Mouse (Mus musculus) telencephalon, adult 2 months (tissue): ENCODE measurements around the gene Wdfy3.
"Not testable (repeated sequence)": the region's sequence is repeated elsewhere in the genome, so short reads cannot be mapped to it uniquely, and the experiment has no call there.

Experiments
- DNase-seq: peaks from one replicate; pipeline ENCODE4 v3.0.0-alpha.2; 2011; ENCODE audit warnings: low read depth, low spot score

The Wdfy3 gene

GRCm38 (mm10) chr5:101891694-101892416 lies 177.9 kb downstream of the Wdfy3 start:
- no peak for DNase-seq

- no peak for DNase-seq
These were observed 181.7 kb downstream of the Wdfy3 start for GRCm38 (mm10) chr5:101887989-101888388.

DNA sequence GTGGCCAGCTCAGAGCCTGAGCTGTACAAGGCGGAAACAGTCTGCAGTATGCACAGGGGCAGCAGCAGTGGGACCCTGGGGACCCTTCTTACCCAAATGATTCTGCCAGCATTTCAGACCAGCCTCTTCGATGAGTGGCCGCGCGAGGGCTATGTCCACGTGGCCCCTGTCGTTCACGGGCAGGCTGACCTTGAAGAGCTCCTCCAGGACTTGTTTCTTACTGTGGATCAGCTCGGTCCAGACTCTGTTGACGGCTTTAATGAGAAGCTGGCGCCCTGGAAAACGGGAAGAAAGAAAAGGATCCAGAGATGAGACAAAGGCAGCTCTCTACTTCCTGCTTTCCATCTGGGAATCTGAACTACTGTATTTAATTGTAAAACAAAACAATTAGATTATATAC lies 184.7 kb downstream of the Wdfy3 start:
- DNase-seq = no peak

DNA sequence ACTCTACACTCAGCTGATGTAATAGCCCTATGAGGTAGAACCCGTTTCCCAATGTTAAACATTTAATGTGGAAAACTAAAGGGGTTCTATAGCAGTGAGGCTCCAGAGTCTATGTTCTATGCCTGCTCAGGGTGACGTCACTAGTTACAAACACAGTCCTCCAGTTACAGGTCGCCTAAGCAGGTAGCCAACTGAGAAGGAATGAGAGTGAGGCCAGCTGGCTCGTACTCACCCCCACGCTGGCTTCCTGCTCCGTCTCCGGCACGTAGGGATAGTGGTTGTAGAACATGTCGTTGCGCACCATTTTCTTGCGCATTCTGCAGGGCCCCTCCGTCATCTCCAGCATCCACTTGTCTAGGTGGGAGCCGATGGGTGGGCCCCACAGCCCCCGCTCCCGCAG lies 187.5 kb downstream of the Wdfy3 start:
- no peak for DNase-seq

DNA sequence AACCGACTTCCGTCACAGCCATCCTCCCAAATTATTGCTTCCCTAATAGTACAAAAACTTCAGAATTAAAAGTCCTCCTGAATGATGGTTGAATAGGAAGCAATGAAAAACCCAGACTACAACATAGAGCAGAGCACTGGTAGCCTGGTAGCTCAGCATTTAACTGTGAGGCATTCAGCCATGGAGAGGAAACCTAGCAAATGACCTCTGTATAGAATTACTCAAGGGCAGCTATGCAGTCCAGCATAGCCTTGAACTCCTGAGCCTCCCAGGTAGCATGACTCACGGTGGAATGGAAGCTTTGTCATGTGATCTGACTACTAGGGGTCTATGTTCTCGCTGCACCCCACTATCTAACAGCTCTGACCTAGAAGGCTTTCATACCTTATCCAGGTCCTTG lies 189.8 kb downstream of the Wdfy3 start:
- DNase-seq = no peak

DNA sequence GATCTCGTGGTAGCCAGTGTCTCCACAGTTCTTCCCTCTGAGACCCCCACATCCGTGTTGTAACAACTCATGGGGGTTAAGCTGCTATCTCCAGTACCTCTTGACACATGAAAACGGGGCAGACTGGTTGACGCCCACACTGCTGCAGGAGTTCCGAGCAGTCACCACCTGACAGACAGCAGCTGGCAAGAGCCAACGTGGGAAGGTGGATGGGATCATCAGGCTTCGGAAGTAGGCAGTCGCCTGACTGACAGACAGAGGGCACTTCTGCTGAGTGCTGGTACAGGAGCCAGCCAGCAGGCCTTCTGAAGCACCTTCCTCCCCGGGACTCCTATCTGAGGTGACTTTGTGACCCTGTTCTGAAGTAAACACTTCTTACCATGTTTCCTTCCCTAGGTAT lies 191.3 kb downstream of the Wdfy3 start:
- peak; percentile 29 for DNase-seq

GRCm38 (mm10) chr5:101876185-101876584 lies 193.5 kb downstream of the Wdfy3 start:
- DNase-seq = no peak

GRCm38 (mm10) chr5:101866722-101867121 lies 203.0 kb downstream of the Wdfy3 start:
- no peak for DNase-seq

DNA sequence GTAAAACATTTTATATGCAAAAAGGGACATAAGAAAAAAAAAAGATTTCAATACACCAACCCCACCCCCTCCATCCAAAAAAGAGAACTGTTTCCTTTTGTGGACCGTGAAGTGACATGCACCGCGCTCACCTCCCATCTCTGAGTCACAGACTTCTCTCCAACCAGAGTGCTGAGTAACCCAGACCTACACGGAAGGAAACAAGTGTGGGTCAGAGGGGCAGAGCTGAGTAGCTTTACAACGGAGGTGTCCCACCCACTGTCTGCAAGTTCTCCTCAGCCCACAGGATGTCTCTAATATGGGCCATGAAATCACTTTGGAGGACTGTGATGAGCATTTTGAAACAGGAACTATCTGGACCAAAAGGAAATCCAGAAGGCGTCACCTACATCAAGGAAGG lies 205.8 kb downstream of the Wdfy3 start:
- no peak for DNase-seq

GRCm38 (mm10) chr5:101862651-101863050 lies 207.1 kb downstream of the Wdfy3 start:
- no peak for DNase-seq

DNA sequence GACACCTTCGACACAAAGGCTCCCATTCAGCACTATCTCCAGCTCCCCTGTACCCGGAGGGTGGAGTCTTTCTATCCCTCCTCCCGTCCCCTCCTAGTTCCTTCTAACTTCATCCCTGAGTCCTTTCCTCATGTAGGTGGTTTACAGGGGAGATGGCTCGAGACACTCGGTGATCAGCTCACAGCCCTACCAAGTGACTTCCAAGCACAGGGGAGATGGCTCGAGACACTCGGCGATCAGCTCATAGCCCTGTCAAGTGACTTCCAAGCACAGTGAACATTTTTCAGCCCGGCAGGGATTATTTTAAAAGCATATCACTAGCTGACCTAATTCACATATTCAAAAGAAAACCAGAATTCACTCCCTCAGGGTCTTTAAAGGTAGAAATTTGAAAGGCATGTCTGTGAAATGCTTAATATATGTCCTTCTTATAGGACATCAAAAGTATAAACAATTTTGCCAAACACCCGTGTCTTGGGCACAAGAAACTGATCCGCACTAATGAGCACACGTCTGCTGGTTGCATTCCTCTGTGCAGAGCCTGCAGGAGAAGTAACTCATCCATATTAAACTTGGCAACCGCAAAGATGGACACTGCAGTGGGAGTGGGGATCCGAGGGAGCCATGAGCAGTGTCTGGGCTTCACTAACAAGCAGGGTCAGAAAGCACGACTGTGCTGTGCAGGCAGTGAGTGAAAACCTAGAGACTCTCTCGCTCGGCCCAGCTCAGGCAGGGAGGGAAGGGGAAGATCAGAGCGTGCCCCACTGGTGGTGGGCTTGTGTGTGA lies 207.7 kb downstream of the Wdfy3 start:
- DNase-seq = no peak

GRCm38 (mm10) chr5:101858891-101859436 lies 210.8 kb downstream of the Wdfy3 start:
- no peak for DNase-seq

DNA sequence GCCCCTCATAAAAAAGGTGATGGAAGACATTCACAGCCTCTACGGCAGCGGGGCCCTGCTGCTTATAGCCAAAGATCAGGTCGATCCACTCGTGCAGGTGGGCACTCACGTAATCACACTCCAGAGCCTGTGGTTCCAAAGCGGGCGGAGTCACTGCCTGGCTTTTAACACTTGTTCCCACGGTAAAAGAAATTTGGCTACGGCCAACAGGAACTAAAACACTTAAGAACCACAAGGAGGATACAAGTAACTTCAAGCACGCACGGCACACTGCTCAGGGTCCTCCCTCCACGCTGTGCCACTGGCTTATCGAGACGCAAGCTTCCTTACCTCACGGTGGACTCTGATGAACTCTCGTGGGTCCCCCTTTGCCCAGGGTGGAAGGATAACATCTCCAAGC lies 214.2 kb downstream of the Wdfy3 start:
- no peak for DNase-seq

GRCm38 (mm10) chr5:101854667-101855066 lies 215.1 kb downstream of the Wdfy3 start:
- no peak for DNase-seq

GRCm38 (mm10) chr5:101854100-101854499 lies 215.6 kb downstream of the Wdfy3 start:
- no peak for DNase-seq

GRCm38 (mm10) chr5:101852116-101852680 lies 217.5 kb downstream of the Wdfy3 start:
- DNase-seq = no peak

DNA sequence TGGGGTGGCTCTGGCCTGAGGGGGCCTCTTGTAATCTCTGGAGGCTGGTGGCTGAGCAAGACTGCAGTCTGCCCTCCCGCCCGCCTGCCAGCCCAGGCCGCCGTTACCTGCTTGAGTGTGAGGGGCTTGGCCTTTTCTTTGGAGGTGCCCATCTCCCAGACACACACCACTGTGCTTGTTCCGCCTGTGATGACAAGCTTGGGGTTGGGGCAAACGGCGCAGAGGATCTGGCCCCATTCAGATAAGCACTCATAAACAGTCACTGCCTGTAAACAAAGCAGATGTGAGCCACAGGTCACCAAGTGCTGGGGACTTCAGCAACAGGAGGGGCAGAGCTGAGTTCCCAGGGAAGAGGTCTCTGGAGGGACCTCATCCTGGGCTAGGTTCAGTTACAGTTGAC lies 218.6 kb downstream of the Wdfy3 start:
- no peak for DNase-seq

DNA sequence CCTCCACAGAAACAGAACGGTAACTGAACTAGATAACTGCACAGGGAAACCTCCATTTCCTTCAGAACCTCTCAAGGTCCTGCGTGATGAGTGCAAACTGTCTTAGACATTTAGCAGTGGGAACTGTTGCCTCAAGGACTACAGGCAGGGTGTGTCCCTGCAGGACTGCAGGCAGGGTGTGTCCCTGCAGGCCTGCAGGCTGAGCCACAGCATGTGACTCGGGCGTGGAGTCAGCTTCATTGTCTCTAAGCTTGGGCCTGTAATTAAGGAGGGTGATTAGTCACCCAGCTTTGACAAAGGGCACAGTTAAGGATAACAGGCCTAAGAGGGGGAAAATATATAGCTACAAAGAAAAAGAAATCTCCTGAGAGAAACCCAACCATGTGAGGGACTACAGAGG lies 222.0 kb downstream of the Wdfy3 start:
- DNase-seq = no peak

DNA sequence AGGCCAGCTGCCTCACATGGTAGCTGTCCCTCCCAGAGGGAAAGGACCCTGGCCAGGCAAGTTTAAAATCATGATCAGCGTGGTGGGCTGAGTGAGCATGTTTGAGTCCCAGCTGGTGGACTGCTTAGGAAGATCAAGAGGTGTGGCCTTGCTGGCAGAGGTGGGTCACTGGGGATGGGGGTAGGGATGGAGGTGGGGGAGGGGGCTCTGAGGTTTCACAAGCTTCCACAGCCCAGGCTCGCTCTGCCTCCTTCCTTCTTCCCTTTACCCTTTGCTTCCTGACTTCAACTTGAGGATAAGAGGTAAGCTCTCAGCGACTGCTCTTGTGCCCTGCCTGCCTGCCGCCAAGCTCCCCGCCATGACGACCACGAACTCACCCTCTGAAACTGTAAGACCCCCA lies 222.4 kb downstream of the Wdfy3 start:
- no peak for DNase-seq

- no peak for DNase-seq
These were observed 223.8 kb downstream of the Wdfy3 start for GRCm38 (mm10) chr5:101845930-101846329.

- no peak for DNase-seq
These were observed 224.7 kb downstream of the Wdfy3 start for GRCm38 (mm10) chr5:101845011-101845410.

DNA sequence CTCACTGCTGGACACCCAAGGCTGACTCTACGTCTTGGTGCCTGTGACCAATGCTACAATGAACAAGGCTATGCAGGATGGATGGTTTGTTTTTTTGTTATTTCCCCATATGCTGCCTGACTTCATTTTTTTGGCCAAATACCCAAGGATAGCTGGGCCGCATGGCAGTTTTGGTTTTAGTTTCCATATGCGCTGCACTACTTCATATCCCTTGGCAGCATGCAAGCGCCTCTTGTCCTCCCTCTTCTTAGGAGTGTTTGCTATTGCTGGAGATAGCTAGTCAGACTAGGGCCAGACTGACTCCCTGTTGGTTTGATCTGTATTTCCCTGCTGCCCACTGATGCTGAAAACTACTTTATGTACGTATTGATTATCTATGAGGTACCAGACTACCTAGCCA lies 229.2 kb downstream of the Wdfy3 start:
- no peak for DNase-seq

DNA sequence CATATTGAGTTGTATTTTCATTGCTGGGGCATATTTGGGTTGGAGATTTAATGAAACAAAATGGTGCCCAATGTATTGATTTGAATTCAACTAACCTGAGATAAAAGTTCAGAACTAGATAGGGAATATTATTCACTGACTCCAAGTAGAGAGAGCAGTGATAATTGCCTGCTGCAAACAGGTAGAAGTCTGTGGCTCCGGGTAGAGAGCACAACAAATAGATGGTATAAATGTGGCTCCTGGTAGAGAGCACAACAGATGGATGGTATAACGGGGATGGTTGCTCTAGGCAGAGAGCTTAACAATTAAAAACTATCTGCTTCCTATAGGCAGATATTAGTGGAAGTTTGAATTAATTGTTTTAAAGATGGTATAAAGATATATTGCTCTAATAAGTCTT lies 232.1 kb downstream of the Wdfy3 start:
- DNase-seq = not testable (repeated sequence)
